19 mouse cellular contexts compared by ENCODE assay signal in the genomic region with DNA sequence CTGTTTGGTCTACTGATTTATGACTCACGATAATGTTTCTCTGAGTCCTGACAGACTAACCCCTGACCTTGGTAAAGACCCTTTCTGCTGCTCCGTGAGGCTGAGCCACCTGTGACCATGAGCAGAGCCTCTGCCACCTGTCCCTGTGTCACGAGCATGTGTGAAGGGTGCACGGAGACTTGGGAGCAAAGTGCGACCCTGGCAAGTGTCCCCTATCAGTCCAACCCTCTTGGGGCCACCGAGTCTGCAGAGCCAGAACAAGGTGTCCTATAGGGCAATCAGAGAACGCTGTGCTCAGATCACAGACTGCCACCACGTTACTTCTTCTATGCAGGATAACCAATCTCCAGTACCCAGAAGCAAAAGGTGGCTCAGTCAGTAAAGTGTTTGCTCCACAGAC.
"Had no signal": no experiment of that assay in that cellular context is flagged by ENCODE, and none has a peak within 500 bp of the region (broad histone marks: within the 10 kb centered on the region; RNA-seq: fewer than 3 reads in every experiment).

No protein-coding gene starts in this region.

- H3K4me3 ChIP-seq: midbrain, embryonic 10.5 days; midbrain, embryonic 12.5 days; myocyte; neural tube, embryonic 13.5 days; neural tube, embryonic 15.5 days had no signal

- DNase-seq: lung, adult 18-20 months; lung, embryonic 14.5 days; lung, postnatal 10 days; lung, postnatal 4 days; midbrain, embryonic 14.5 days; retina, postnatal 1 day; right cerebral cortex, adult 18-20 months; right cerebral cortex, postnatal 25 days; right cerebral cortex, postnatal 4 days; spleen, adult 18-20 months; thymus, adult 18-20 months; thymus, postnatal 14 days; thymus, postnatal 36 days had no signal

- H3K27ac ChIP-seq: midbrain, embryonic 10.5 days; midbrain, embryonic 12.5 days; neural tube, embryonic 13.5 days; neural tube, embryonic 15.5 days had no signal

- H3K9ac ChIP-seq: lung, embryonic 14.5 days; midbrain, embryonic 12.5 days; neural tube, embryonic 13.5 days; neural tube, embryonic 15.5 days had no signal

- H3K9me3 ChIP-seq: midbrain, embryonic 10.5 days; midbrain, embryonic 12.5 days; neural tube, embryonic 13.5 days; neural tube, embryonic 15.5 days had no signal

- H3K27me3 ChIP-seq: midbrain, embryonic 12.5 days; neural tube, embryonic 15.5 days had no signal

- H3K36me3 ChIP-seq: midbrain, embryonic 10.5 days; midbrain, embryonic 12.5 days; neural tube, embryonic 13.5 days; neural tube, embryonic 15.5 days had no signal

- H3K4me2 ChIP-seq: lung, embryonic 14.5 days; midbrain, embryonic 12.5 days; neural tube, embryonic 13.5 days; neural tube, embryonic 15.5 days had no signal

- H3K4me1 ChIP-seq: midbrain, embryonic 10.5 days; midbrain, embryonic 12.5 days; neural tube, embryonic 13.5 days had no signal

- ATAC-seq: midbrain, embryonic 16.5 days had no signal
